Mouse (Mus musculus) testis, adult 2 months (tissue): ENCODE measurements at regions not wholly inside any gene's neighbourhood (a gene's known extent, or its start where the extent isn't known, plus 50 kb on each side); places are given as distances from the start of the nearest gene placed in this dataset.

Experiments
- H3K27ac ChIP-seq: fragments of 200-500 bp; 2 replicates; pipeline ENCODE4 v1.5.1; 2012; ENCODE audit warnings: low read depth, low read length; ENCODE audit not compliant: control insufficient read depth, insufficient read depth
- H3K27me3 ChIP-seq: fragments of 200-500 bp; 2 replicates; pipeline ENCODE4 v1.6.1; 2012; ENCODE audit warnings: mild to moderate bottlenecking, low read length, moderate library complexity; ENCODE audit not compliant: control insufficient read depth, insufficient read depth
- H3K36me3 ChIP-seq: fragments of 200-500 bp; 2 replicates; pipeline ENCODE4 v1.6.1; 2012; ENCODE audit warnings: mild to moderate bottlenecking, low read length; ENCODE audit not compliant: control insufficient read depth, insufficient read depth
- H3K4me1 ChIP-seq: fragments of 200-500 bp; 2 replicates; pipeline ENCODE4 v1.6.1; 2012; ENCODE audit warnings: low read length; ENCODE audit not compliant: control insufficient read depth, insufficient read depth
- H3K4me3 ChIP-seq: fragments of 200-500 bp; 2 replicates; pipeline ENCODE4 v1.5.1; 2012; ENCODE audit warnings: low read depth, mild to moderate bottlenecking, low read length, moderate library complexity, mixed read lengths; ENCODE audit not compliant: control insufficient read depth
- CTCF ChIP-seq: fragments of 200-500 bp; IDR thresholded peaks from 2 replicates; pipeline ENCODE4 v1.5.1; 2012; ENCODE audit warnings: low read depth, mild to moderate bottlenecking, inconsistent platforms, low read length, moderate library complexity; ENCODE audit not compliant: control insufficient read depth, insufficient read depth, insufficient replicate concordance
- POLR2A ChIP-seq: fragments of 200-500 bp; IDR thresholded peaks from 2 replicates; pipeline ENCODE4 v1.6.1; 2012; ENCODE audit warnings: low read depth, mild to moderate bottlenecking, inconsistent platforms, low read length, moderate library complexity; ENCODE audit not compliant: control insufficient read depth

DNA sequence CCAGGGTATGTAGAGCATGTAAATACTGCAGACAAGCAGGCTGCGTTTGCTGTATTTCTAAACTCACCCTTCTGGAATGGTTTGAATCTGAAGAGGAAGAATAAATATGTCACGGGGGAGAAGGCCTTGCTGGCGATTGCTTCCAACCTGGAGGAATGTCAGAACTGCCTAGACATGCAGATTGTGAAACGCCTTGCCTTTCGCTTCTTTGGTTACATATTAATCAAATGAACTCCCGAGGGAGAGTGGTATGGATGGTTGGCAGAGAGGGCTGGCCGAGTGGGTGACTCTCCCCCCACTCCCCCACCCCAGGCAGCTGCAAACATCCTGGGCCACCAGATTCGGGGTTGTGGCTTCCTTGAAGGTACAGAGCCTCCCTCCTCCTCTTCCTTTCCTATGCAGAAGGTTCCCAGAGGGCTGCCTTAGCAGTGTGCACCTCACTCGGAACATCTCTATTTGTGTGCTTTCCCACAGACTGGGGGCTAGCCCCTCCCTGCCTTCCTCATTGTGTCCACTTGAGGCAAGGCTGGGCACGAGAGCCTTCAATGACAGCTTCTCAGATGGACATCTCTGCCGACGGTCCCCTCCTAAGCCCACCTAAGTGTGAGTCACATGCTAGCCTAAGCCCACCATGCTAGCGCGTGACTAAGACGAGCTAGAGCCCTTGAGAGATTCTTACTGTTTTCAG, 93.3 kb downstream of the Zfp281 start:
- no peak for TF ChIP-seq POLR2A
- no peak overlapping the region; the same call in 1 of the 2 replicates for H3K27ac ChIP-seq

GRCm38 (mm10) chr1:136723839-136724443, 99.2 kb downstream of the Zfp281 start:
- H3K27me3 ChIP-seq = no peaks in the 10 kb centered on the region
- no peaks in the 10 kb centered on the region for H3K36me3 ChIP-seq
- TF ChIP-seq CTCF = no peak
- no peak for TF ChIP-seq POLR2A
- H3K27ac ChIP-seq = no peak overlapping the region
- H3K4me1 ChIP-seq = no peaks in the 10 kb centered on the region
- no peak overlapping the region for H3K4me3 ChIP-seq

More for the DNA sequence above, 93.3 kb downstream of the Zfp281 start:
- no peak overlapping the region for H3K4me3 ChIP-seq
- no peaks in the 10 kb centered on the region for H3K27me3 ChIP-seq
- no peaks in the 10 kb centered on the region for H3K36me3 ChIP-seq
- H3K4me1 ChIP-seq = no peaks in the 10 kb centered on the region

DNA sequence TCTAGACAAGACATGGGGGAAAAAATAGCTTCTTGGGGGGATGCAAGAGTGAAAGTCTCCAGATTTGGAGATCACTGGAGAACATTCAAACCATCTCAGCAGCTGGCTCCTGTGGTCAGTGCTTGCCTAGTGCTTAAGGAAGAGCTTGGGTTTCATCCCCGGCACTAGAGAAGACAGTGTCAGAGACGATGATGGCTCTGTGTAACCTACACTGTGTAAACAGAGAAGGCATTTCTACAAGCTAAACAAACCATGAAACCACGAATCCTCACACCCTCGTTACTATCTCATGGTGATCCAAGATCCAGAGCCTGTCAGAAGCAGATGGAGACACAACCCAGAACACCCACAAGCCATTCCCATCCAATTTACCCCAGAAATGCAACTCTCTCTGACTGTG, 100.5 kb downstream of the Zfp281 start:
- H3K36me3 ChIP-seq = no peaks in the 10 kb centered on the region
- TF ChIP-seq POLR2A = no peak
- H3K27ac ChIP-seq = no peak overlapping the region
- no peaks in the 10 kb centered on the region for H3K4me1 ChIP-seq
- H3K27me3 ChIP-seq = no peaks in the 10 kb centered on the region
- H3K4me3 ChIP-seq = no peak overlapping the region

- TF ChIP-seq CTCF (peak; percentile 59; the same call in 1 of the 2 replicates), POLR2A (no peak)
- no peak overlapping the region for H3K27ac ChIP-seq
- no peaks in the 10 kb centered on the region; the same call in 1 of the 2 replicates for H3K4me1 ChIP-seq
- no peak overlapping the region for H3K4me3 ChIP-seq
- H3K27me3 ChIP-seq = no peaks in the 10 kb centered on the region
- no peaks in the 10 kb centered on the region for H3K36me3 ChIP-seq
Measured at GRCm38 (mm10) chr1:136726145-136726935, 101.6 kb downstream of the Zfp281 start.

DNA sequence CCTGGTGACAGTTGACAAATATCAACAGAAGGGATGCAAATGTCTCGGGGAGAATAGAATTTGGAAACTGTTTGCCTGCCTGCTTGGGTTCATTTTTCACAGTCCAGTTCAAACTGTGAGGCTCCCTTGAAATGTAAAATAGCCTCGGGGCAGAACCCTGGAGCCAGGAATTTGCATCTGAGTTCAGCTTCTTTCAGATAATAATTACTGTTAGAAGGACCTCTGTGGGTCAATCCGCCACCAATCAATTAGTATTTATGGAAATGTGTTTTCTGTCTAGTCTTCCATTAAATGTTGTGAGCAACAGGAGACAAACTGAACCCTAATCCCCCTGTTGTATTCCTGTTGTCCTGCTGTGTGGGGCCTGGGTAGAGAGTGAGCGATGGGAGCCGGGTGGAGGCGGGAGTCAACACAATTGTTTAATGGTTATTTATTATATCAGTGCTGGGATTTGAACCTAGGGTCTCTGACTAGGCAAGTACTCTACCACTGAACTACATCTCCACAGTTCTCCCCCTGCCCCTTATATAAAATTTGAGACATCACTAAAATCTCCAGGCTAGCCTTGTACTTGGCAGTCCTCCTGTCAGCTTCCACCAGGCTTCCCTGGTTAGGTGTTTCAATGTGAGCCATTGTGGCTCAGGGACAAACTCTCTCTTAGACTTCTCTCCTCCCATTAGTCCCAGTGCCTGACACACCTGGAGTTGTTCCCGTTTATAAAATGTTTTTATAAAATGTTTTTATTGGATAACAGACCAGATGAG, 103.3 kb downstream of the Zfp281 start:
- no peak for TF ChIP-seq CTCF
- Histone ChIP-seq H3K27ac (no peak overlapping the region), H3K4me1 (peaks cover 7% of the 10 kb centered on the region), H3K4me3 (no peak overlapping the region), H3K36me3 (no peaks in the 10 kb centered on the region), H3K27me3 (no peaks in the 10 kb centered on the region)

GRCm38 (mm10) chr1:136728632-136728944, 103.9 kb downstream of the Zfp281 start:
- Histone ChIP-seq H3K4me3 (no peak overlapping the region), H3K36me3 (no peaks in the 10 kb centered on the region), H3K4me1 (peaks cover 10% of the 10 kb centered on the region), H3K27ac (no peak overlapping the region), H3K27me3 (no peaks in the 10 kb centered on the region)
- TF ChIP-seq POLR2A (no peak), CTCF (no peak)

DNA sequence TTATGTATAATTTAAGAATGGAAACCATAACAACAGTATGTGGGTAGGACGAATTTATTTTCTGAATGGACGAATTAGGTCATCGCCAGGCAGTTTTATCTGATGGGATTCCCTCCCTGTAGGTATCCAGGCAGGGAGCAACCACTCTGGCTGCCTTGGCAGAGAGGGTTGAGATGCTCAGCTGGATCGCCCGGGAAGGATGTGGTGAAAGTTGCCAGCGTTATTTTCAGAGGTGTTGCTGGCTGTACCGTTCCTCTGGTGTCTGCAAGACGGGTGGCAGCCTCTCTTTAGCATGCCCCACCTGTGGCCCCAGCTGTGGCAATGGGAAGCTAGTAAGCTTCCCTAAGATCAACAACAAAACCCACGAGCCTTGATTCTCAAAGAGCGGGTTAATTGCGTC, 105.9 kb downstream of the Zfp281 start:
- Histone ChIP-seq H3K27ac (no peak overlapping the region), H3K4me1 (peaks cover 13% of the 10 kb centered on the region), H3K36me3 (no peaks in the 10 kb centered on the region), H3K4me3 (no peak overlapping the region), H3K27me3 (no peaks in the 10 kb centered on the region)
- TF ChIP-seq POLR2A (no peak), CTCF (no peak)
